Mouse (Mus musculus) hindbrain, embryonic 14.5 days (tissue): ENCODE measurements around the gene Tas2r119. TPM values are rescaled to one million over a fixed set of nuclear protein-coding genes. Genes with fewer than 3 reads are reported as not detected.

Experiments used
- ATAC-seq: fragments of 200-750 bp; cut with Nextera tagmentation; 2 replicates; pipeline ENCODE4 v1.8.0; 2017; ENCODE audit warnings: moderate number of reproducible peaks, mild to moderate bottlenecking, moderate TSS enrichment, moderate library complexity; ENCODE audit not compliant: low FRiP score
- DNase-seq: peaks from one replicate; pipeline ENCODE4 v3.0.0-alpha.2; 2015; ENCODE audit warnings: low spot score
- H3K27ac ChIP-seq: fragments of 300-500 bp; sonication (generic); 2 replicates; pipeline ENCODE4 v1.5.1; 2014; ENCODE audit warnings: mild to moderate bottlenecking, moderate library complexity
- H3K27me3 ChIP-seq: fragments of 300-500 bp; sonication (generic); 2 replicates; pipeline ENCODE4 v1.6.1; 2014; ENCODE audit warnings: mild to moderate bottlenecking, low read length, mixed read lengths; ENCODE audit not compliant: control insufficient read depth, insufficient read depth
- H3K36me3 ChIP-seq: fragments of 300-500 bp; sonication (generic); replicated peaks from 2 replicates; pipeline ENCODE4 v1.6.1; 2014; ENCODE audit not compliant: control insufficient read depth, insufficient read depth
- H3K4me1 ChIP-seq: fragments of 300-500 bp; sonication (generic); replicated peaks from 2 replicates; pipeline ENCODE4 v1.6.1; 2014; ENCODE audit warnings: antibody characterized with exemption, low read length, mixed read lengths; ENCODE audit not compliant: control insufficient read depth, insufficient read depth
- H3K4me2 ChIP-seq: fragments of 300-500 bp; sonication (generic); replicated peaks from 2 replicates; pipeline ENCODE4 v1.6.1; 2014; ENCODE audit warnings: mild to moderate bottlenecking, moderate library complexity
- H3K4me3 ChIP-seq: fragments of 300-500 bp; sonication (generic); replicated peaks from 2 replicates; pipeline ENCODE4 v1.5.1; 2014; ENCODE audit warnings: mild to moderate bottlenecking, low read length
- H3K9ac ChIP-seq: fragments of 300-500 bp; sonication (generic); 2 replicates; pipeline ENCODE4 v1.6.1; 2014
- H3K9me3 ChIP-seq: fragments of 300-500 bp; sonication (generic); 2 replicates; pipeline ENCODE4 v1.6.1; 2016; ENCODE audit warnings: low read length; ENCODE audit not compliant: control insufficient read depth
- WGBS: fragments of 180-500 bp; shearing (Covaris S2); extraction: QIAGEN DNeasy Blood & Tissue Kit; methylation state at CpG from one replicate; pipeline ENCODE4 v1.1.7; 2014; 5-methylcytosine and 5-hydroxymethylcytosine counted together
- polyA plus RNA-seq: library from polyadenylated mRNA; unstranded; fragments of >200 nt; fragmentation: Nextera tagmentation; extraction: Ambion mirVana; gene quantifications from 2 replicates; pipeline ENCODE4 v1.2.1, GENCODE M21; 2014

Tas2r119 gene
- polyA plus RNA-seq, result not detected in 2 replicates

- WGBS, result 85% methylated on average over 4 of the region's 4 CpGs
- H3K9ac ChIP-seq, result no peak within 1 kb of the TSS
- H3K27ac ChIP-seq, result no peak within 1 kb of the TSS
- peaks cover 9% of the 10 kb centered on the region for H3K4me1 ChIP-seq
- H3K27me3 ChIP-seq, result no peaks in the 10 kb centered on the region
- DNase-seq, result no peak
- H3K36me3 ChIP-seq, result no peaks in the 10 kb centered on the region
- no peaks in the 10 kb centered on the region for H3K9me3 ChIP-seq
- no peak within 1 kb of the TSS for H3K4me2 ChIP-seq
- H3K4me3 ChIP-seq, result no peak within 1 kb of the TSS
- ATAC-seq, result no peak
Observed at GRCm38 (mm10) chr15:32176989-32177388, at the start of gene Tas2r119. Tas2r119 (plus strand) TSS chr15:32177289.

- Histone ChIP-seq H3K4me2 (no peak overlapping the region), H3K4me1 (no peaks in the 10 kb centered on the region), H3K9me3 (no peaks in the 10 kb centered on the region), H3K27me3 (no peaks in the 10 kb centered on the region), H3K9ac (no peak overlapping the region), H3K27ac (no peak overlapping the region), H3K4me3 (no peak overlapping the region), H3K36me3 (no peaks in the 10 kb centered on the region)
- 92% methylated on average over 7 of the region's 7 CpGs for WGBS
- ATAC-seq (no peak), DNase-seq (no peak)
Observed at GRCm38 (mm10) chr15:32132315-32132714, 44.8 kb upstream of the Tas2r119 start.

GRCm38 (mm10) chr15:32141657-32142056 is 35.4 kb upstream of the Tas2r119 start:
- ATAC-seq (0 out of 2 replicates have a peak, but pooled peaks have one; percentile 6), DNase-seq (no peak)
- no peak overlapping the region for H3K4me3 ChIP-seq
- no peak overlapping the region for H3K4me2 ChIP-seq
- no peaks in the 10 kb centered on the region for H3K27me3 ChIP-seq
- H3K36me3 ChIP-seq, result no peaks in the 10 kb centered on the region
- no peaks in the 10 kb centered on the region for H3K9me3 ChIP-seq
- no peak overlapping the region for H3K9ac ChIP-seq
- H3K27ac ChIP-seq, result no peak overlapping the region
- no peaks in the 10 kb centered on the region for H3K4me1 ChIP-seq

- no peak for DNase-seq
- Histone ChIP-seq H3K9ac (no peak overlapping the region), H3K36me3 (no peaks in the 10 kb centered on the region), H3K4me2 (no peak overlapping the region), H3K27ac (no peak overlapping the region), H3K4me1 (no peaks in the 10 kb centered on the region), H3K9me3 (no peaks in the 10 kb centered on the region), H3K4me3 (no peak overlapping the region), H3K27me3 (no peaks in the 10 kb centered on the region)
- 68% methylated on average over 3 of the region's 3 CpGs for WGBS
- ATAC-seq, result no peak
Observed at GRCm38 (mm10) chr15:32144269-32144668, 32.8 kb upstream of the Tas2r119 start.

GRCm38 (mm10) chr15:32153404-32153803 is 23.7 kb upstream of the Tas2r119 start:
- Histone ChIP-seq H3K27me3 (no peaks in the 10 kb centered on the region), H3K4me1 (no peaks in the 10 kb centered on the region; the same call in none of the 2 replicates), H3K4me2 (no peak overlapping the region), H3K27ac (no peak overlapping the region), H3K36me3 (no peaks in the 10 kb centered on the region), H3K9me3 (no peaks in the 10 kb centered on the region), H3K4me3 (no peak overlapping the region), H3K9ac (no peak overlapping the region)
- peak; percentile 53; the same call in 1 of the 2 replicates for ATAC-seq
- no peak for DNase-seq
- 68% methylated on average over 2 of the region's 2 CpGs for WGBS

- Histone ChIP-seq H3K36me3 (no peaks in the 10 kb centered on the region), H3K27me3 (no peaks in the 10 kb centered on the region), H3K27ac (no peak overlapping the region), H3K4me1 (no peaks in the 10 kb centered on the region; the same call in none of the 2 replicates), H3K9ac (no peak overlapping the region), H3K4me3 (no peak overlapping the region), H3K4me2 (no peak overlapping the region), H3K9me3 (no peaks in the 10 kb centered on the region)
- DNase-seq, result no peak
- WGBS, result 38% methylated on average over 11 of the region's 11 CpGs
- ATAC-seq, result peak; percentile 48; the same call in 1 of the 2 replicates
Observed at GRCm38 (mm10) chr15:32153857-32154449, 23.1 kb upstream of the Tas2r119 start.

GRCm38 (mm10) chr15:32156126-32156525 is 21.0 kb upstream of the Tas2r119 start:
- H3K4me3 ChIP-seq, result no peak overlapping the region
- H3K9ac ChIP-seq, result no peak overlapping the region
- no peaks in the 10 kb centered on the region for H3K27me3 ChIP-seq
- 69% methylated on average over 5 of the region's 5 CpGs for WGBS
- ATAC-seq (no peak), DNase-seq (no peak)
- no peak overlapping the region for H3K27ac ChIP-seq
- H3K4me1 ChIP-seq, result no peaks in the 10 kb centered on the region; the same call in none of the 2 replicates
- H3K4me2 ChIP-seq, result no peak overlapping the region
- H3K36me3 ChIP-seq, result no peaks in the 10 kb centered on the region
- no peaks in the 10 kb centered on the region for H3K9me3 ChIP-seq

- Histone ChIP-seq H3K4me1 (no peaks in the 10 kb centered on the region; the same call in 1 of the 2 replicates), H3K27me3 (no peaks in the 10 kb centered on the region), H3K27ac (no peak overlapping the region), H3K36me3 (no peaks in the 10 kb centered on the region), H3K4me2 (no peak overlapping the region), H3K9ac (no peak overlapping the region), H3K9me3 (no peaks in the 10 kb centered on the region), H3K4me3 (no peak overlapping the region)
- ATAC-seq (no peak), DNase-seq (no peak)
Observed at GRCm38 (mm10) chr15:32160281-32160680, 16.8 kb upstream of the Tas2r119 start.

GRCm38 (mm10) chr15:32171764-32172163 is 5.3 kb upstream of the Tas2r119 start:
- H3K27ac ChIP-seq, result no peak overlapping the region
- no peak overlapping the region for H3K4me3 ChIP-seq
- H3K9ac ChIP-seq, result no peak overlapping the region
- H3K4me2 ChIP-seq, result no peak overlapping the region
- no peaks in the 10 kb centered on the region for H3K36me3 ChIP-seq
- 29% methylated on average over 6 of the region's 6 CpGs for WGBS
- DNase-seq (no peak), ATAC-seq (no peak)
- H3K27me3 ChIP-seq, result no peaks in the 10 kb centered on the region
- peaks cover 13% of the 10 kb centered on the region for H3K4me1 ChIP-seq
- no peaks in the 10 kb centered on the region for H3K9me3 ChIP-seq
